Mouse (Mus musculus) bone marrow, adult 2 months (tissue): ENCODE measurements around the gene Oaf.

Experiments used
- CTCF ChIP-seq: fragments of 200-500 bp; IDR thresholded peaks from 2 replicates; pipeline ENCODE4 v1.5.1; 2011; ENCODE audit warnings: low read length, control low read depth; ENCODE audit not compliant: control insufficient read depth, insufficient read depth
- POLR2A ChIP-seq: fragments of 200-500 bp; IDR thresholded peaks from 2 replicates; pipeline ENCODE4 v1.6.1; 2011; ENCODE audit warnings: low read depth, mild to moderate bottlenecking, control low read depth, low read length, borderline replicate concordance; ENCODE audit not compliant: control insufficient read depth

DNA sequence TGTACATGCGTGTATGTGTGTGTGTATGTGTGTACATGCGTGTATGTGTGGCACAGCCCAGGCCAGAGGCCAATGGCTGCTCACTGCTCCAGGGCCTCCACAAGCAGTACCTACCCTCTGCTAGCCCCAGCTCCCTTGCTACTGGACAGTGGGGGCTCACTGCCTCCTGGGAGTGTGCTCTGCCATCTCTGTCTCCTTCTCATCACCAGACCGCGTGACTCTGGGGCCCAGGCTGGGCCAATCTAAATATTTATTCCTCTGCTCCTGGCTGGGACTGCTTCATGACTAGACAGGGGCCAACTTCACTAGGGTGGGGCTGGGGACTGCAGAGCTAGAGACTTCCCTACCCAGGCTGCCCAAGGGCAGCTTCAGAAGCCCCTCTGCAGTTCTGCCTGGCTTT is 7.9 kb downstream of the Oaf start:
- TF ChIP-seq CTCF (no peak), POLR2A (no peak)
